Mouse (Mus musculus) large intestine, adult 2 months (tissue): ENCODE measurements around the gene Ubqln1. TPM values are rescaled to one million over a fixed set of nuclear protein-coding genes. Genes with fewer than 3 reads are reported as not detected.

Experiments used
- DNase-seq: peaks from one replicate; pipeline ENCODE4 v3.0.0-alpha.2; 2012; ENCODE audit warnings: low read depth, low spot score
- WGBS: fragments of 180-500 bp; shearing (Covaris S2); methylation state at CpG from one replicate; pipeline ENCODE4 v1.1.7; 2018; 5-methylcytosine and 5-hydroxymethylcytosine counted together
- polyA plus RNA-seq: library from polyadenylated mRNA; depleted of rRNA; stranded (reverse); fragments of >200 nt; gene quantifications from 2 replicates; pipeline ENCODE4 v1.2.3, GENCODE M21; 2012; rRNA removed

Ubqln1 gene
- 100 and 122 TPM in 2 replicates for polyA plus RNA-seq

DNA sequence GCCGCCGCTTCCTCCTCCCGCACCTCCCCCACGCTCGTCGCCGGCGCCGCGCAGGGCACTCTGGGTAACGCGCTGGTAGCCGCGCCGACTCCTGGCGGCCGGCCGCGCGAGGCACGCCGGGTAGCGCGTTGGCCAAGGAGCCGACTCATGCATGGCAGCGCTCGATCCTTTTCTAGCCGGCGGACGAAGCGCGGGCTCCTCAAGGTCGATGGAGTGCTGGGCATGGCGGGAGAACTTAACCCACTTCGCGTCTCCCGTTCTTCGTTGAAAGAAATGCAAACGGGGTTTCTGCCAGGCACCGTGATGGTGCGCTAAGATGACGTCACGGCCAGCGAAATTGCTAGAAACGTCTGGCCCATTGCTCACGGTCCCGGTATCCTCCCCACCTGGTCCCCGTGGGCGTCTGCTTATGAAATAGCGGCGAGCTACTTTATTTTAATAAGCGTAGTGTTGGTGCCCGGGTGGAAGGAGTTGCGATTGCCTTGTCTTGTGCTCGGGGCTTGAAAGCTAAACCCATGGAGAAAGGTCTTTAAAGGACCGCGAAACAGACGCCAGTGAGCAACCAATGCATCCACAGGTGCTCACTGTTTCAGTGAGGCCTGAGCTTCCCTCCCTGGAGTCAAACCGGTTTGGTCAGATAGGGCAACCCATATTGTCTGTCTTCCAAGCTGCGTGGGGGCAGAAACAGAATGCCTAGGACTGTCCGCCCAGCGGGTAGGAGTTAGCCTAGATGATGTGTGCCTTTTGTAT, at the start of gene Ubqln1:
TSS of gene Ubqln1 (minus strand) at position 62 of the 750 bp plus-strand sequence.
- DNase-seq: peak; percentile 60
- WGBS: under 1% methylated on average over 60 of the region's 62 CpGs

DNA sequence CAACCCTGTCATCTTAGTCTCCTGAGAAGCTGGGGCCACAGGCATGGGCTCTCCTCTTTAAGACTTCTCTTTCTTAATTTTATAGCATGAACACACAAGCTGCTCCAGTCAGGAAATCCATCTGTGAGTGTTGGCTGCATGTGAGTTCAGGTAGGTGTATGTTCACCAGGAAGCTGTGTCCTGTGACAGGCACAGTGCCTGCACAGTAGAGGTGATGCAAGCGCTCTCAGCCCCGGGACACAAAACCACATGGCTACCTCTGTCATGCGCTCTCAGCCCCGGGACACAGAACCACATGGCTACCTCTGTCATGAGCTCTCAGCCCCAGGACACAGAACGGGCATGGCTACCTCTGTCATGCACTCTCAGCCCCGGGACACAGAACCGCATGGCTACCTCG, 48.1 kb upstream of the Ubqln1 start:
- 89% methylated on average over 8 of the region's 8 CpGs for WGBS
- no peak for DNase-seq

DNA sequence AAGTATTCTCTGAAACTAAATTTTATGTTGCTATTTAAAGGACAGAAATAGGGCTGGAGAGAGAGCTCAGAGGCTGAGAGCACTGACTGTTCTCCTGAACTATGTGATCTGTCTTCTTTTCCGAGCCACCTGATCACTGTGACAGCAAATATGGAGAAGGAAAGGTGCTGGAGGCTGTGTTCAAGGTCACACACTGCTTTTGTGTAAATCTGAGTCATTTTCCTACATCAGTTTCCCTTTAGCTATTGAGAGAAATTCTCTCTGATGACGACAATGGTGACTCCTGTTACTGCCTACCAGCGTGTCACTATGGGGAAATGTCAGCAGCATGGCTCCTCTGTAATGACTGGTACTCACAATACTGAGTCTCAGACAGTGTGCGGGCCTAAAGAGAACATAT, 46.2 kb upstream of the Ubqln1 start:
- 81% methylated on average over 4 of the region's 4 CpGs for WGBS
- DNase-seq: no peak

DNA sequence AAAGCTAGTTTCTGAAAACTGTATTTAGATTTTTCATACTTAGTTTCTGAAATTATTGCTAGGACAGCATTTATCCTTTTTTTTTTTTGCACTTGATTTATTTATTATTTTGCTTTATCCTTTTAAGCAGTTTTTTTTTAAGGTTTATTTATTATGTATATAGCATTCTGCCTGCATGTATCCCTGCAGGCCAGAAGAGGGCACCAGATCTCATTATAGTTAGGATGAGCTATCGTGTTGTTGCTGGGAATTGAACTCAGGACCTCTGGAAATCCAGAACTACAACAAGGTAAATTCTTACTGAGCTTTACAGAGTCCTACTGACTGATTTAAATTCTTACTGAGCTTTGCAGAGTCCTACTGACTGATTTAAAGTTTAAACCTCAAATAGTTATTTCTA, 37.8 kb upstream of the Ubqln1 start:
- DNase-seq: no peak
- WGBS: 94% methylated on average over 1 of the region's 1 CpGs

DNA sequence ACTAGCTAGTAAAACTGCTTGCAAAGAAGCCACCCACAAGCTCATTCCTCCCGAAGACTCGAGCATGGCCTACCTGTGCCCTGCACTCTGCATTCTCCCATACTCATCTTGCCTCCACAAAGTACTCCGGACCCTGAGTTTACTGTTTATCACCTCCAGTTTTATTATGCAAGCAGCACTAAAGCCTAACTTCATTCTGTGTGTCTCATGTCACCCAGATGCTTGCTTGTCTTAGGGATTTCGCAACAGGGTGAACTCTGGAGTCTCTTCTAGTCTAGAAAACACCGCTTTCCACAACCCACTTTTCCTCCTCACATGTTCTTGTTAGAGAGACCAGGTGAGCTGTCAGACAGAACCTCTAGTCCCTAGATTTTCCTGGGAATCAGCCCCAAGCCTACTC, 33.5 kb upstream of the Ubqln1 start:
- WGBS: 55% methylated on average over 5 of the region's 5 CpGs
- DNase-seq: no peak

DNA sequence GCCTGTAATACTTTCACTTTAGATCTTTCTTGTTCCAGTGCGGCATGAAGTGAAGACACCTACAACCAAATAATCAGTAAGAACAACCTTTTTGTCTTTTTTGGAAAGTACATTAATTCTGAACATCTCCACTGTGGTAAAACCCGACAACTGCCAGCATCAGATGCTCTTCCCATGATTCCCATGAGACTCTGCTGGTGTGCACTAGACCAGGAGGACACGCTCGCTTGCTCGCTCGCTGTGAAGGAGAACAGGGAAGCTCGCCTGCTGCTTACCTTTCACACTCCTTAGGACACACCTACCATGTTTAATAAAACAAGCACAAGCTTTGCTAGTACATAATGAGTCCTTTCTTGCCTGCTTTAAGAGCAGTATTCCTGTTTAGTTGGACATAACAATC, 21.1 kb upstream of the Ubqln1 start:
- DNase-seq: no peak
- WGBS: 89% methylated on average over 7 of the region's 7 CpGs

GRCm38 (mm10) chr13:58232611-58233010, 17.2 kb upstream of the Ubqln1 start:
- DNase-seq: no peak
- WGBS: 37% methylated on average over 5 of the region's 5 CpGs

GRCm38 (mm10) chr13:58232070-58232469, 16.6 kb upstream of the Ubqln1 start:
- 88% methylated on average over 8 of the region's 8 CpGs for WGBS
- no peak for DNase-seq

DNA sequence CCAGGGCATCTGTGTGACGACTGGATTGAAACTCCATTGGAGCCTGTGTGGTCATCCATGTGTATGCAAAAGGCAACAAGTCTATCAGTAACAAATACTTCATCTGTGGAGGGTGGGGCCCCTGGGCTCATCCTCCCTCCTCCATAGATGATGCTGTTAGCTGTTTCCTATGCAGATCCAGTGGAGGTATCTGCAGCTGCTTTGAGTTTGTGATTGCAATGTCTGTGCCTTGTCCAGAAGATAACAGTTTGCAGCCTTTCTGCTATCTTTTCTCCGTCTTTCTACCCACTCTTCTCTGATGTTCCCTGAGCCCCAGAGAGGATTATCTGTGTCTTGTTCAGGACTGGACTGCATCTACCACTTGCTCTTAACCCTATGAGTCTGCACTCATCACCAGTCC, 13.2 kb upstream of the Ubqln1 start:
- WGBS: 82% methylated on average over 2 of the region's 2 CpGs
- no peak for DNase-seq

DNA sequence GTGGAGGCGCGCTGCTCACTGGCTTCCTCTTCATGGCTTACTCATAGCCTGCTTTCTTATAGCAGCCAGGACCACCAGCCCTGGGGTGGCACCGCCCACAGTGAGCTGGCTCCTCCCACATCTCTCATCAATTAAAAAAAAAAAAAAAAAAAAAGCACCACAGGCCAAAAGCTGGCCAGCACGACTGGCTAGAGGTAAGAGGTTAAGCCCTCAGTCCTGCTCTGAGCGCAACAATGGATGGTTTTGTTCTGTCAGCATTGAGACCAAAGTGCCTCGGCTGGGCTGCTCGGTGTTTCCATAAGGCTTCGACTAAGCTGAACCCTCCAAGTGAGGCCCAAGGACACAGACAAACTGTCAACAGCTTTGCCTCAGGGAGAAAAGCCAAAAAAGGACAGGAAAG, 10.2 kb upstream of the Ubqln1 start:
- no peak for DNase-seq
- 84% methylated on average over 8 of the region's 8 CpGs for WGBS

DNA sequence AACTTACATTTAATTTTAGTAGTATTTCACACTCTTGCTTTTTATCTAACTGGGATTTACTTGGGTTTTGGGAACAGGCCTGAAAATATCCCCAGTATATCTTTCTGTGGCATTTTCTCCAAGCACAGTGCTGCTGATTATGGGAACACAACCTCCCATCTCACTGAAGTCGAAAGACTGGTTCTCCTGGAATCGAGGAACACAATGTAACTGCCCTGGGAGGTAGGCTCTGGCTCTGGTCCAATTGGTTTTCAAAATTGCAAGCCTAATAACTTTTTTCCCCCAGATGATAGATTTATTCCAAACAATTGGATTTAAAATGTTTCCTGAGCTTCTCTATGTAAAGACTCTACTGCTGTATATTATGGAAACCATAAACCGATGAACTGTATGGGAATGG, 4.8 kb upstream of the Ubqln1 start:
- DNase-seq: no peak
- WGBS: 24% methylated on average over 3 of the region's 3 CpGs

DNA sequence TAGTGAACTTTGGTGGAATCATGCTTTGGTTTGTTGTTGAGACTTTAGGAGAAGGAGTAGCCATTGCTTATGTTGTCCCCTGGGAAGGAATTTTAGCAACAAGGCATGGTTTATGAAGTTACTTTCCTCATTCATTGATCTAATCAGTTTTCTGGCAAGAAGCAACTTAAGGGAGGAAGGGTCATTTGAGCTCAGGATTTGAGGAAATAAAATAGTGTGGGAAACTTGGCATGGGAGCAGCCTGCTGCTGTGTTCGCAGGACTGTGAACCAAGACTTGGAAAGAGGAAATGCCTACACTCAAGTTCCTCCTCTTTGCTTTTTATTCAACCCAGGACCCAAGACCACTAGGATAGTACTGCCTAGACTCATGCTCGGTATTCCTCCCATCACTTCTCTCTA, 2.1 kb upstream of the Ubqln1 start:
- 78% methylated on average over 2 of the region's 2 CpGs for WGBS
- no peak for DNase-seq

DNA sequence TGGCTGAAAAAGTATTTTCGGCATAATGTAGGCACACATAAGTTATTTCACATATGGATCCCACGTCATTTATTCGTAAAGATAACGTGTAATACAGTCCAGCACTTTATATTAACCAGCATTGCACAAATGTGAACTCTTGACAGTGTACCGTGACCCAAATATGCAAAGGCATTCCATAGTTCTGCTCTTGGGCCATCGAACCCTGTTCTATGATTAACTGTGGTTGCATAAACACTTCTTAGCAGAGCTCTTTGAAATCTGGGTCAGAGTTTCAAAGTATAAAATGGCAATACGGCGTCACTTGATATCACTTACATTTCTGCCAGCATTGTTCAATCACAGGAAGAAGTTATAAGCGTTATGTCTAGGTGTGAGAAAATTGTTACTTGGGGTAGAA, 942 bp upstream of the Ubqln1 start:
- no peak for DNase-seq
- WGBS: 39% methylated on average over 9 of the region's 9 CpGs

- DNase-seq: no peak
- WGBS: under 1% methylated on average over 29 of the region's 48 CpGs
These were observed 231 bp downstream of the Ubqln1 start for GRCm38 (mm10) chr13:58215253-58215591.

DNA sequence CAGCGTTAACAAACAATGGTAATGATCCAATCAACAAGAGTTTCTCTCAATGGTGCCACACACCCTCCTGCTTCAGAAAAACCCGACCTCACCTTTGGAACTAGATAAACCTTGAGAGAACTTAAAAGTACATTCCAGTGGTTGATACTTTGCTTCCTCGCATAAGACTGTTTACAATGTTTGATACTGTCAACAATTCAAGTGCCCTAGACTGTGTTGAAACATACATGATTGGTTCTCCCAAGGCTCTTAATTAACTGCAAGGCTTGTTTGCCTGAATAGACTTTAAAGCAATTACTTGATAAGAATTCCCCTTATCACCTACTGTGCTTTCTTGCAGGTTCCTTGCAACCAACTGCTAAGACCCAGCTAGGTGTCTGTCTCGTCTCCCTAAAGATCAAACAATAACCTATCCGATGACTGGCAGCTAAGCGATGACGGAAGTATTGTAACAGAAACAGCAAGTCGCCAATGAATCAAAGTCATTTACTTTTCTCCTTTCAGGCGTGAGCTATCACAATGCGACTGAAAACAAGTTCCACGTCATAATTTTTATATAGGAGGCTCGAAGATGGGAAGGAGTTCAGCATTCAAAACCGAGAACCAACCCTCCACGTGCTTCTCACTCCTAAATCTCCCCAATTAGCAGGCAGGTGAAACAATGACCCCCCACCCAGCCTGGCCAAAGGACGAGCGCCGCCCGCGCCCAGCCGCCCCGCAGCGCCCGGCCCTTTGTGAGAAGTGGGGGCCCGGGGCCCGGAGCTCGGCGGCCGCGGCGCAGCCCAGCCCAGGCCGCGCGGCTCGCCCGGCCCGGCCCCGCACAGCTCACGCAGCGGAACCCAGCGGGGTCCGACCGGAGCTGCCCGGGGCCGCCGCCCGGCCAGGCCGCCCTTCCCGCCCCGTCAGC, 854 bp downstream of the Ubqln1 start:
- WGBS: under 1% methylated on average over 49 of the region's 49 CpGs
- peak; percentile 56 for DNase-seq

DNA sequence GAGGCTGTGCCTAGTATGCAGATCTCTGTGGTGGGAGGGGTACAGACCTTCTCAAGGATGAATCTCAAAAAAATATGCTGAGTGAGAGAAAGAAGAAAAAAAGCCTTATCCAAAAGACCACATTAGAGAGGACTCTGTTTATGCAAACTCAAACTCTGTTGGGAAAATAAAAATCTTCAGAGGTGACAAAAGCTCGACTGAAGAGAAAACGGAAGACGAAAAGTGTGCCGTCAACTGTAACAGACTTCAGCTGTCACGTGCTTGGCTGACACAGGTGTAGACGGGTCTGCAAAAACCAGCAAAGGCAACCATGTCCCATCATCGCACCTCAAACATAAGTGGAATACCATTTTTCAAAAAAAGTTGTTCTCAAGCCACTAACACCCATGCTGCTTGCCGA, 1.7 kb downstream of the Ubqln1 start:
- 24% methylated on average over 8 of the region's 8 CpGs for WGBS
- no peak for DNase-seq

DNA sequence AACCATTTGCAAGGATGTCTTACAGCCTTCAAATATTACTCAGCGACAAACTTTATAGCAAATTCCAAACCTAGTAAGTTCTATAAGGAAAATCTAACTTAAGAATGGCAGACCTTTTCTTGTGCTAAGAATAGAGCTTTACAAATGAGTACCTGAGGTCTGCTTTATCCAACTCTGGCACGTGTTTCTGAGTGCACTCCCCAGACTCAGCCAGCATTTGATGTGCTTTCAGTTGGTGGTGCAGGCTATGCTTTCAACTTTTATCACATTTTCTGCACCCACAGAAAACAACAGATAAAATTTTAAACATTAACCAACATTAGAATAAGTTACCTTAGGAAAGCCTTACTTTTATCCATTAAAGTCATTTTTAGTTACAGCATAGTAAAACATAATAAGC, 2.9 kb downstream of the Ubqln1 start:
- WGBS: 52% methylated on average over 2 of the region's 2 CpGs
- DNase-seq: no peak

DNA sequence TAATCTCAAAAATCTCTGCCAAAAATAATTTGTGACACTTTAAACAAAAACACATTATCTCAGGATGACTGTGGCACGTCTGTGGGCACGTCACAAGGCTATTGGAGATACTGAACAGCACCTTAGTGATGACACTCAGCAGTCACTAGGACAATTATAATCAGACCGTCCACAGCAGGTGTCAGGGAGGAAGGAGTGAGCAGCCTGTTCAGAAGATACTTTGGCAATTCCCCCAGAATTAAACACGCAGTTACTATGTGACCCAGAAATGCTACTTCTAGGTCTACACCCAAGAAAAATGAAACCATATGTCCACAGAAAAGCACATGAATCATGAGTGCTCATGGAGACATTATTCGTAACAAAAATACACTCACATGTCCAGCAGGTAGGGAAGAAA, 5.0 kb downstream of the Ubqln1 start:
- 38% methylated on average over 5 of the region's 5 CpGs for WGBS
- DNase-seq: no peak

DNA sequence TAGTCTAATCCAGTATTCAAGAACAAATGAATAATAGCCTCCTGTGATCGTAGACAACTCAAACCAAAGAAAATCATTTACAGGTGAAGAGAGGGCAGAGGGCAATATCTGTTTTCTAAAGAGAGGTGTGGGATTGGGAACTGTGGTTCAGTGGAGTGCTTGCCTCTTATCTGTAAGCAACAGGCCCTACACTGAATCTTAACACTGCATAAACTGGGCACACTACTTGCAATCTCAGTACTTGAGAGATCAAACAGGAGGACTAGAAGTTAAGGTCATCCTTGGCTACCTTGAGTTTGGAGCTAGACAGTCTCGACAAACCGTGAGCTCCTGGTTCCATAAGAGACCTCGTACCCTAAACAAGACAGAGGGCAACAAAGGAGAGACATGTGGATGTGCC, 9.4 kb downstream of the Ubqln1 start:
- no peak for DNase-seq
- WGBS: 77% methylated on average over 4 of the region's 4 CpGs

- no peak for DNase-seq
- WGBS: 34% methylated on average over 4 of the region's 4 CpGs
These were observed 10.5 kb downstream of the Ubqln1 start for GRCm38 (mm10) chr13:58204986-58205385.

DNA sequence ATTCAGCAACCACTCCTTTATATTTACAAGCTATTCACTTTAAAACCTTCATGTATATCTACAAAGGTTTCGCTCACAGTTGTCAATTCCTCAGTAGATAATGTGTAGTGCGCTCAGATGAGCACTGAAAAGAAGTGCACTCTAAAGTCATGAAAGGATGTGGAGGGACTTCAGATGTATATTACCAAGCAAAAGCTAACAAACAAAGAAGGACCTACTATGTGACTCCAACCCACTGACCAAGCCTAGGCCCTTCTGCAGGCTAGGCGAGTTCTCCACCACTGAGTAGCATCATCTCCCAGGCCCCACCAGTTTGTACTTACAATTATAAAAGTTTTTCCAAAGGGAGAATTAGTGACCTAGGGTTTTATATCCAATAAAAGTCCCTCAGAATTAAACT, 11.3 kb downstream of the Ubqln1 start:
- DNase-seq: no peak
- 88% methylated on average over 3 of the region's 3 CpGs for WGBS
